In genomic region chr5:122602233-122602632, GRCm38 (mm10) we compare ENCODE assay signal across 9 mouse cellular contexts. TPM values are rescaled to one million over a fixed set of nuclear protein-coding genes. Genes with fewer than 3 reads are reported as not detected.
DNase-seq lines count a peak whose midpoint lies in the region; ATAC-seq and TF ChIP-seq lines count a peak whose summit lies in the region.
"Had no signal": no experiment of that assay in that cellular context is flagged by ENCODE, and none has a peak within 500 bp of the region (broad histone marks: within the 10 kb centered on the region; RNA-seq: fewer than 3 reads in every experiment).

No protein-coding gene starts in this region.

- H3K27ac ChIP-seq in neural tube, embryonic 13.5 days (replicated peaks) = peak overlapping the region; percentile 42
- H3K27ac ChIP-seq in heart, adult 2 months = peak overlapping the region; percentile 61
- H3K27ac ChIP-seq in stomach, embryonic 14.5 days (ENCODE audit: low read length) = peak overlapping the region; percentile 21; the same call in 1 of the 2 replicates
- H3K27ac ChIP-seq in midbrain, embryonic 16.5 days (ENCODE audit: low read length) = no peak overlapping the region
- H3K27ac ChIP-seq: limb, embryonic 12.5 days had no signal

- no peak overlapping the region for H3K9ac ChIP-seq in neural tube, embryonic 13.5 days
- H3K9ac ChIP-seq in heart, adult 2 months (ENCODE audit: low read depth, low read length) = no peak overlapping the region
- H3K9ac ChIP-seq in stomach, embryonic 14.5 days (replicated peaks; ENCODE audit: low read depth, low read length) = no peak overlapping the region
- no peak overlapping the region for H3K9ac ChIP-seq in midbrain, embryonic 16.5 days (ENCODE audit: low read depth, low read length)
- H3K9ac ChIP-seq: limb, embryonic 12.5 days had no signal

- TF ChIP-seq CTCF in heart, adult 2 months (IDR thresholded peaks at IDR 0.05) = peak; percentile 57

- 79% methylated on average over 11 of the region's 11 CpGs for WGBS in neural tube, embryonic 13.5 days
- WGBS in heart, adult 2 months = 9% methylated on average over 11 of the region's 11 CpGs
- 28% methylated on average over 11 of the region's 11 CpGs for WGBS in stomach, embryonic 14.5 days
- WGBS in midbrain, embryonic 16.5 days = 83% methylated on average over 11 of the region's 11 CpGs

- no peak for TF ChIP-seq POLR2A in heart, adult 2 months (IDR thresholded peaks at IDR 0.05; ENCODE audit: insufficient read depth, low read depth, low read length)

- H3K4me1 ChIP-seq in neural tube, embryonic 13.5 days (replicated peaks) = no peaks in the 10 kb centered on the region
- H3K4me1 ChIP-seq in heart, adult 2 months (ENCODE audit: control insufficient read depth, insufficient read depth, low read length) = peaks cover 5% of the 10 kb centered on the region
- peaks cover 5% of the 10 kb centered on the region; the same call in 1 of the 2 replicates for H3K4me1 ChIP-seq in stomach, embryonic 14.5 days (ENCODE audit: control insufficient read depth, insufficient read depth, low read length)
- no peaks in the 10 kb centered on the region for H3K4me1 ChIP-seq in midbrain, embryonic 16.5 days (ENCODE audit: control insufficient read depth, insufficient read depth, low read length)
- H3K4me1 ChIP-seq: limb, embryonic 12.5 days had no signal

- no peaks in the 10 kb centered on the region for H3K27me3 ChIP-seq in neural tube, embryonic 13.5 days
- H3K27me3 ChIP-seq in heart, adult 2 months (ENCODE audit: control insufficient read depth, insufficient read depth, low read length) = no peaks in the 10 kb centered on the region
- no peaks in the 10 kb centered on the region for H3K27me3 ChIP-seq in stomach, embryonic 14.5 days (ENCODE audit: control insufficient read depth, insufficient read depth, low read length)
- no peaks in the 10 kb centered on the region for H3K27me3 ChIP-seq in midbrain, embryonic 16.5 days (ENCODE audit: control insufficient read depth, insufficient read depth, low read depth, low read length)
- H3K27me3 ChIP-seq: limb, embryonic 12.5 days had no signal

- 0 out of 2 replicates have a peak, but pooled peaks have one; percentile 26 for TF ChIP-seq EP300 in heart, adult 2 months (IDR thresholded peaks at IDR 0.05; ENCODE audit: insufficient read depth, low read depth, low read length)

- ATAC-seq in neural tube, embryonic 13.5 days (ENCODE audit: low read depth) = no peak
- ATAC-seq in stomach, embryonic 14.5 days (ENCODE audit: insufficient number of reproducible peaks, insufficient read depth, low FRiP score, low read depth) = no peak
- ATAC-seq in midbrain, embryonic 16.5 days = no peak

- intact Hi-C loops in heart, adult 2 months (cut with DNase I) = no loop called here

- H3K4me2 ChIP-seq in neural tube, embryonic 13.5 days = no peak overlapping the region
- H3K4me2 ChIP-seq in stomach, embryonic 14.5 days (replicated peaks; ENCODE audit: low read depth, low read length) = no peak overlapping the region
- no peak overlapping the region for H3K4me2 ChIP-seq in midbrain, embryonic 16.5 days (ENCODE audit: low read length)
- H3K4me2 ChIP-seq: limb, embryonic 12.5 days had no signal

- no peaks in the 10 kb centered on the region for H3K9me3 ChIP-seq in neural tube, embryonic 13.5 days
- no peaks in the 10 kb centered on the region for H3K9me3 ChIP-seq in stomach, embryonic 14.5 days (ENCODE audit: control insufficient read depth, low read depth, low read length)
- H3K9me3 ChIP-seq in midbrain, embryonic 16.5 days (replicated peaks; ENCODE audit: control insufficient read depth, low read length, poor library complexity, severe bottlenecking) = no peaks in the 10 kb centered on the region
- H3K9me3 ChIP-seq: limb, embryonic 12.5 days had no signal

- no peak for DNase-seq in neural tube, embryonic 10.5 days (ENCODE audit: extremely low spot score, low spot score)
- DNase-seq in heart, adult 2 months = peak in 1 of 2 experiments; percentile 64
- DNase-seq in lung, adult 18-20 months = peak; percentile 84 to 93
- DNase-seq in cerebellum, adult 11-12 months = no peak
- DNase-seq in cerebellum, postnatal 14 days = no peak

- H3K4me3 ChIP-seq in neural tube, embryonic 13.5 days = no peak overlapping the region
- H3K4me3 ChIP-seq in heart, adult 2 months = no peak overlapping the region
- H3K4me3 ChIP-seq in stomach, embryonic 14.5 days (ENCODE audit: low read depth, low read length) = no peak overlapping the region
- no peak overlapping the region for H3K4me3 ChIP-seq in midbrain, embryonic 16.5 days (ENCODE audit: low read depth, low read length)
- H3K4me3 ChIP-seq: limb, embryonic 12.5 days had no signal

- H3K79me2 ChIP-seq in heart, adult 2 months (replicated peaks; ENCODE audit: control insufficient read depth, insufficient read depth, low read length) = no peaks in the 10 kb centered on the region

- peaks cover 76% of the 10 kb centered on the region for H3K36me3 ChIP-seq in neural tube, embryonic 13.5 days
- peaks cover 4% of the 10 kb centered on the region; the same call in 1 of the 2 replicates for H3K36me3 ChIP-seq in heart, adult 2 months (ENCODE audit: control insufficient read depth, insufficient read depth, low read length)
- peaks cover 24% of the 10 kb centered on the region for H3K36me3 ChIP-seq in stomach, embryonic 14.5 days (ENCODE audit: control insufficient read depth, insufficient read depth, low read length)
- peaks cover 30% of the 10 kb centered on the region for H3K36me3 ChIP-seq in midbrain, embryonic 16.5 days (ENCODE audit: control insufficient read depth, insufficient read depth, low read length)

RNA-seq across cellular contexts. Expression of gene Ift81, which starts 12.1 kb away (rescaled TPM):
- 54.0 and 57.8 TPM in 2 replicates for polyA plus RNA-seq in neural tube, embryonic 13.5 days (2015; fragmentation: Nextera tagmentation; extraction: Ambion mirVana)
- 10 to 100 TPM; 78.1 to 97.0 TPM for total RNA-seq in heart, adult 2 months (2021)
- 11.4 and 25.3 TPM in 2 replicates for polyA plus RNA-seq in heart, adult 2 months (2012; rRNA removed)
- polyA plus RNA-seq in stomach, embryonic 14.5 days (2014; fragmentation: Nextera tagmentation; extraction: Ambion mirVana) = 49.9 and 50.8 TPM in 2 replicates
- 71.6 and 86.7 TPM in 2 replicates for polyA plus RNA-seq in midbrain, embryonic 16.5 days (2015; fragmentation: Nextera tagmentation; extraction: Ambion mirVana)

RNA-seq across cellular contexts. Expression of gene P2rx7, which starts 41.5 kb away (rescaled TPM):
- polyA plus RNA-seq in neural tube, embryonic 13.5 days (2015; fragmentation: Nextera tagmentation; extraction: Ambion mirVana) = 5.8 and 5.9 TPM in 2 replicates
- 1 to 10 TPM; 2.8 to 3.1 TPM for total RNA-seq in heart, adult 2 months (2021)
- 7.2 and 7.4 TPM in 2 replicates for polyA plus RNA-seq in heart, adult 2 months (2012; rRNA removed)
- polyA plus RNA-seq in stomach, embryonic 14.5 days (2014; fragmentation: Nextera tagmentation; extraction: Ambion mirVana) = 1.9 and 2.9 TPM in 2 replicates
- polyA plus RNA-seq in midbrain, embryonic 16.5 days (2015; fragmentation: Nextera tagmentation; extraction: Ambion mirVana) = 1.8 and 2.5 TPM in 2 replicates

Comparison
In these comparisons a context has a peak if more than half of its experiments do, and no peak if none do; other contexts are left out.
1. DNase-seq: peak in lung, adult 18-20 months (2 of 2); none in neural tube, embryonic 10.5 days (single experiment), cerebellum, adult 11-12 months (single experiment) and cerebellum, postnatal 14 days (0 of 2).